10 mouse cellular contexts compared by ENCODE assay signal in the genomic region with DNA sequence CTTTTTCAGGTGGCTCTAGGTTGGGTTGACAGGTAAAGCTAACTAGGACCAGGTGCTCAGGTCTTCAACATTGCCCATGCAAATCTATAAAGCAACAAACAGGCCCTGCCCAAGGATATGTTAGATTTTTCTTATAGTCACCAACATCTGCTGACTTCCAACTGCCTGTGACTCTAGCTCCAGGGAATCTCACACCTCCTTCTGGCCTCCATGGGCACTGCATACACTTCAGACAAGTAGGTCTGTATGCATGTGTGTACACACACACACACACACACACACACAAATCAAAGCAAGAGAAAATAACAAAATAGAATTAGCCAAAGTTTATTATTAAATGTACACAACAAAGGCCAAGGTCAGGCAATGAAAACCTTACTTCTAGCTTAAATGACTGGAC.
DNase-seq lines count a peak whose midpoint lies in the region; ATAC-seq and TF ChIP-seq lines count a peak whose summit lies in the region.
"Had no signal": no experiment of that assay in that cellular context is flagged by ENCODE, and none has a peak within 500 bp of the region (broad histone marks: within the 10 kb centered on the region; RNA-seq: fewer than 3 reads in every experiment).

No protein-coding gene starts in this region.

- no peak overlapping the region for H3K4me2 ChIP-seq in embryonic facial prominence, embryonic 11.5 days (ENCODE audit: low read depth, low read length)
- no peak overlapping the region for H3K4me2 ChIP-seq in liver, embryonic 12.5 days
- H3K4me2 ChIP-seq: embryonic facial prominence, embryonic 15.5 days; heart, embryonic 15.5 days had no signal

- no peaks in the 10 kb centered on the region for H3K79me2 ChIP-seq in liver, adult 2 months (ENCODE audit: control insufficient read depth, insufficient read depth, low read length)

- TF ChIP-seq POLR2A in liver, adult 2 months (IDR thresholded peaks at IDR 0.05; ENCODE audit: extremely low read depth, insufficient read depth, low read length), result no peak

- no peak overlapping the region for H3K4me3 ChIP-seq in embryonic facial prominence, embryonic 11.5 days (ENCODE audit: low read depth, low read length)
- H3K4me3 ChIP-seq in embryonic facial prominence, embryonic 10.5 days, result no peak overlapping the region
- H3K4me3 ChIP-seq in liver, adult 2 months (ENCODE audit: insufficient read depth, low read depth, low read length), result no peak overlapping the region
- no peak overlapping the region for H3K4me3 ChIP-seq in liver, embryonic 12.5 days
- H3K4me3 ChIP-seq: embryonic facial prominence, embryonic 15.5 days; heart, embryonic 15.5 days had no signal

- H3K36me3 ChIP-seq in embryonic facial prominence, embryonic 11.5 days (replicated peaks; ENCODE audit: control insufficient read depth, insufficient read depth, low read depth, low read length), result no peaks in the 10 kb centered on the region
- no peaks in the 10 kb centered on the region for H3K36me3 ChIP-seq in embryonic facial prominence, embryonic 10.5 days (replicated peaks)
- H3K36me3 ChIP-seq in liver, adult 2 months (ENCODE audit: control insufficient read depth, insufficient read depth, low read length), result no peaks in the 10 kb centered on the region
- no peaks in the 10 kb centered on the region for H3K36me3 ChIP-seq in liver, embryonic 12.5 days
- H3K36me3 ChIP-seq: embryonic facial prominence, embryonic 15.5 days; heart, embryonic 15.5 days had no signal

- no peaks in the 10 kb centered on the region for H3K9me3 ChIP-seq in embryonic facial prominence, embryonic 11.5 days (replicated peaks; ENCODE audit: control insufficient read depth, low read length)
- no peaks in the 10 kb centered on the region for H3K9me3 ChIP-seq in embryonic facial prominence, embryonic 10.5 days
- no peaks in the 10 kb centered on the region for H3K9me3 ChIP-seq in liver, embryonic 12.5 days (replicated peaks)
- H3K9me3 ChIP-seq: embryonic facial prominence, embryonic 15.5 days; heart, embryonic 15.5 days had no signal

- no peaks in the 10 kb centered on the region for H3K27me3 ChIP-seq in embryonic facial prominence, embryonic 11.5 days (ENCODE audit: control insufficient read depth, insufficient read depth, low read length)
- H3K27me3 ChIP-seq in embryonic facial prominence, embryonic 10.5 days (replicated peaks; ENCODE audit: low read depth, poor library complexity, severe bottlenecking), result no peaks in the 10 kb centered on the region
- no peaks in the 10 kb centered on the region for H3K27me3 ChIP-seq in liver, adult 2 months (ENCODE audit: control insufficient read depth, insufficient read depth, low read length)
- no peaks in the 10 kb centered on the region for H3K27me3 ChIP-seq in liver, embryonic 12.5 days (replicated peaks)
- H3K27me3 ChIP-seq: embryonic facial prominence, embryonic 15.5 days; heart, embryonic 15.5 days had no signal

- H3K4me1 ChIP-seq in embryonic facial prominence, embryonic 11.5 days (ENCODE audit: control insufficient read depth, insufficient read depth, low read length), result no peaks in the 10 kb centered on the region
- H3K4me1 ChIP-seq in embryonic facial prominence, embryonic 10.5 days, result no peaks in the 10 kb centered on the region
- H3K4me1 ChIP-seq in liver, adult 2 months (ENCODE audit: control insufficient read depth, insufficient read depth, low read length), result no peaks in the 10 kb centered on the region
- H3K4me1 ChIP-seq in liver, embryonic 12.5 days, result no peaks in the 10 kb centered on the region
- H3K4me1 ChIP-seq: embryonic facial prominence, embryonic 15.5 days; heart, embryonic 15.5 days had no signal

- TF ChIP-seq CTCF in liver, adult 2 months (IDR thresholded peaks at IDR 0.05; ENCODE audit: low read depth, low read length), result peak; percentile 51; the same call in 1 of the 2 replicates

- DNase-seq in embryonic facial prominence, embryonic 11.5 days (ENCODE audit: low spot score), result peak; percentile 23
- DNase-seq in embryonic facial prominence, embryonic 10.5 days (ENCODE audit: low spot score), result no peak
- DNase-seq in liver, adult 2 months (ENCODE audit: extremely low read depth, low read depth, low spot score), result peak; percentile 56
- DNase-seq in R1 (ENCODE audit: low read depth, low spot score), result peak; percentile 64
- DNase-seq in lung, postnatal 10 days, result peak; percentile 41
- DNase-seq in embryo, embryonic 11 days, result no peak
- DNase-seq in right cerebral cortex, adult 18-20 months, result no peak

- no peak overlapping the region for H3K27ac ChIP-seq in embryonic facial prominence, embryonic 11.5 days (replicated peaks; ENCODE audit: low read depth, low read length)
- no peak overlapping the region for H3K27ac ChIP-seq in embryonic facial prominence, embryonic 10.5 days (replicated peaks)
- H3K27ac ChIP-seq in liver, adult 2 months (replicated peaks; ENCODE audit: insufficient read depth, low read depth, low read length), result no peak overlapping the region
- no peak overlapping the region for H3K27ac ChIP-seq in liver, embryonic 12.5 days
- H3K27ac ChIP-seq: embryonic facial prominence, embryonic 15.5 days; heart, embryonic 15.5 days had no signal

- no peak for ATAC-seq in embryonic facial prominence, embryonic 11.5 days (replicated peaks; ENCODE audit: insufficient number of reproducible peaks, low FRiP score, low TSS enrichment, low read depth)
- no peak for ATAC-seq in liver, embryonic 12.5 days

- H3K9ac ChIP-seq in embryonic facial prominence, embryonic 11.5 days (replicated peaks; ENCODE audit: low read length), result no peak overlapping the region
- no peak overlapping the region for H3K9ac ChIP-seq in liver, adult 2 months (ENCODE audit: low read depth, low read length)
- no peak overlapping the region for H3K9ac ChIP-seq in liver, embryonic 12.5 days
- H3K9ac ChIP-seq: embryonic facial prominence, embryonic 15.5 days; heart, embryonic 15.5 days had no signal

Comparison
In these comparisons a context has a peak if more than half of its experiments do, and no peak if none do; other contexts are left out.
1. DNase-seq: peak in embryonic facial prominence, embryonic 11.5 days (single experiment), liver, adult 2 months (single experiment), R1 (single experiment) and lung, postnatal 10 days (single experiment); none in embryonic facial prominence, embryonic 10.5 days (single experiment), embryo, embryonic 11 days (single experiment) and right cerebral cortex, adult 18-20 months (single experiment).